Mouse (Mus musculus) testis, postnatal 14 days (tissue): Measurements from ENCODE around the gene Taf8.
A peak's percentile ranks its signal among the peaks of the same experiment; 100 is the strongest.
"Not testable (repeated sequence)": the region's sequence is repeated elsewhere in the genome, so short reads cannot be mapped to it uniquely, and the experiment has no call there.

Experiments
- DNase-seq: peaks from one replicate; pipeline ENCODE4 v3.0.0; 2021; ENCODE audit warnings: low spot score

The Taf8 gene

DNA sequence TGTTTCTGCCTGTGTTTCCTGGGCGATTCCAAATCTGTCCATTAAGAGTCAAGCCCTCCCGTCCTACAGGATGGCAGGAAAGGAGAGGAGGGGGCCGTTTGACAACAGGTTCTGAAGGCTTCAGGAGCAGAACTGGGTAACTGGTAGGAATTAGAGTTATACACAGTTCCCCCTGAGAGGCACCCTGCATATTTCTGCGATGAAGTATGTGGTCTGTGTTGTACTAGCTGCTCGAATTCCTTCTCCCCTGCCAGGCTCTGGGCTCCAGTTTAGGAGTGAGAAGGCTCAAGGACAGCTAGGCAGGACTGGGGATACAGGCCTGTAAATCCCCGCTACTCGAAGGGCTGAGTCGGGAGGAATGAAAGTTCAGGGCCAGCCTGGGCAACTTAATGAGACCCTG is 16.1 kb upstream of the Taf8 start:
- DNase-seq = peak; percentile 47

DNA sequence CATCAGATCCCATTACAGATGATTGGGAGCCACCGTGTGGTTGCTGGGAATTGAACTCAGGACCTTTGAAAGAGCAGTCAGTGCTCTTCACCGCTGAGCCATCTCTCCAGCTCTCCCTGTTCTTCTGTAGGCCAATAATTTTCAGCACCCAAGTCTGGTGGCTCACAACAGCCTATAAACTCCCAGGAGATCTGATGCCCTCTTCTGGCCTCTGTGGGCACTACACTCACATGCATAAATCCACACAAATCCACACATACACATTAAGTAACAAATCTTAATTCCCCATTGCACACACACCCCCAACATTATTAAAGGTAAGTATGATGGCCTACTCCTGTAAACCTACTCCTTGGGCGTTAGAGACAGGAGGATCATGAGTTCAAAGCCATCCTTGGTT is 14.1 kb upstream of the Taf8 start:
- no peak for DNase-seq

DNA sequence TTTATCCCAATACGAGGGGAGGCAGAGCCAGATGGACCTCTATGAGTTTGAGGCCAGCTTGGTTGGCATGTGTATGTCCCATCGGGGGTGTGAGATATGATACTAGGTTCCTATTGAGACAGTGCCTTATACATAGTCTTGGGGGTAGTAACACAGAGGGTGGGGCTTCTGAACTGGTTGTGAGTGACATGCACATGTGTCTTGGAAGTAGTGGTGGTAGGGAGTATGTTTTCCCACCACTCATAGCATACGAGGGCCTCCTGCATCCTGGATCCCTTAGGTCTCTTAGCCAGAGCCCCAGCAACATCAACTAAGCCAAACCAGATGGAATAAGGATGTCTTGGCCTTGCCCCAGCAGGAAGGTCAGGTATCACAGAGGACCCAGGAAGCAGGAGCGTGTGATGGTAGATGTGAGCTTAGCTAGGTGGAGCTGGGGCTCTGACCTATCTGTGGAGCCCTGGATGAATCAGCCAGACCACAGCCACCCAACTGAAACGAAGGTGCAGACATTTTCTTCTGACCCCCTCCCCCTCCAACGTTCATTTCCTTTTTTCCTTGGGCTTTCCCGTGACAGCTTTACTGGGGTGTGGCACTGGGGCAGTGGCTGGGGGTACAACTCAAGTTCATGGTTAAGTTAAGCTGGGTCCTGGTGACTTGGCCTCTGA is 13.2 kb upstream of the Taf8 start:
- no peak for DNase-seq

DNA sequence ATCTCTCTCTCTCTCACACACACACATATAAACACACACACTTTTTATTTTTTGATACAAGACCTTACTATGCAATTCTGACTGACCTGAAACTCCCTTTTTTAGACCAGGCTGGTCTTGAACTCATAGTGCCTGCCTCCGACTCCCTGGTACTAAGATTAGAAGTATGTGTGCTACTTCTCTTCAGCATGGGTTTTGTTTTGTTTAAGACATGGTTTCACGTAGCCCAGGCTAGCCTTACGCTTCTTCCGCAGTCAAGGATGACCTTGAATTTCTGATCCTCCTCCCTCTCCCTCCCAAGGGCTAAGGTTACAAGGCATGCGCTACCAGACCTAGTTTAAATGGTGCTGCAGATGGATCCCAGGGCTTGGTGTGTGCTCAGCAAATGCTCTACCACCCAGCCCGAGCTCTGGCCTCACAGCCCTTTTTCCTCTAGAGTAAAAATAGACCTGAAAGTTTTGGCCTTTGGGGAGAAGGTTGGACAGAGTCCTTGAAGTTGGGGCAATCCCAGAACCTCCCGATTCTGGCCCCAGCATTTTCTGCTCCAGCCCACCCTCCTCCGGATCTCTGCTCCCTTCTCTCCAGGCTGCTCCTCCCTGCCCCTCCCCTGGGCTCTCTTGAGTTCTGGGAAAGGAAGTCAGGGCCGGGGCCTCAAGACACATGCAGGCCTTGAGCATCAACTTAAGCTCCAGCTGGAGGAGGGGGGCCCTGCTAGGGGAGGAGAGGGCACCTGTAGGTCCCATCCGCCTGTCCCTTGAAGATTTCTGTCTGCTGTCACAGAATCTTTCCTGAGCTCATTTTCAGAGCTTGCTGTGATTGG is 11.1 kb upstream of the Taf8 start:
- DNase-seq = peak; percentile 66

DNA sequence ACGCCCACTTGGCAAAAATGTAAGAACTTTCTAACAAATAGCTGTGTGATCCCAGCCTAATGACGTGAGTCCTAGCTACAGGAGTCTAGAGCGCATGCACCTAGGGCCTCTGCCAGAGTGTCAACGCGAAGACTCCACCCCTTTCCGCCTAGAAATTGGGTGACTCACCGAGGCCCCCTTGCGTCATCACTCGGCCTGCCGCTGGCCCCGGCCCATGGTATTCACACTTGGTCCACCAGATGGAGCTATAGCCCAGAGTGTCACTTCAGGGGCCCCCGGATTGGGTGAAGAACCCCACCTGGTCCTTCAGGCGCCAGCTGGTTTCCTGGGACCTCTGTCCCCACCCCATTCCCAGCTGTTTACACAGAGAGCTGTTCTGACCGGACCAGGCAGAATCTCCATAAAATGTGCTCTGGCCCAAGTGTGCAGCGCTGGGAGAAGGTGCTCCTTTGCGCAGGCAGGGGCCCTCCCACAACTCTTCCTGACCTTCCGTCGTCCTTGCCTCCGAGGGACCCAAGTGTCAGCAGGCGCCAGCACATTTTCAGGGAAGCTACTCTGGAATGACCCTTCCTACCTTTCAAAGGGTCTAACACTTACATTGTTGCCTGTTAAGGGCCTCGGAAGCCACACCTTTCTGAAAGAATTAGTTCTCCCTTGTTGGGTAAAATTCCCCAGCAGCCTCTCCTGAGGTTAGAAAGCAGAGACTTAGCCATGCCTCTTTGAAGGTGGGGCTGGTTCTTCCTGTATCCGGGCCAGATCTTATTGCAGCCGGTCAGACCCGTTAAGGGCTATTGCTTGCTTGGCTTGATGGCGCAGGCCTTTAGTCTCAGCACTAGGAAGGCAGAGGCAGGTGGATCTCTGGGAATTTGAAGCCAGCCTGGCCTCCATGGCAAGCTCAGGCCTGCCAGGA is 9.3 kb upstream of the Taf8 start:
- DNase-seq = peak; percentile 90

DNA sequence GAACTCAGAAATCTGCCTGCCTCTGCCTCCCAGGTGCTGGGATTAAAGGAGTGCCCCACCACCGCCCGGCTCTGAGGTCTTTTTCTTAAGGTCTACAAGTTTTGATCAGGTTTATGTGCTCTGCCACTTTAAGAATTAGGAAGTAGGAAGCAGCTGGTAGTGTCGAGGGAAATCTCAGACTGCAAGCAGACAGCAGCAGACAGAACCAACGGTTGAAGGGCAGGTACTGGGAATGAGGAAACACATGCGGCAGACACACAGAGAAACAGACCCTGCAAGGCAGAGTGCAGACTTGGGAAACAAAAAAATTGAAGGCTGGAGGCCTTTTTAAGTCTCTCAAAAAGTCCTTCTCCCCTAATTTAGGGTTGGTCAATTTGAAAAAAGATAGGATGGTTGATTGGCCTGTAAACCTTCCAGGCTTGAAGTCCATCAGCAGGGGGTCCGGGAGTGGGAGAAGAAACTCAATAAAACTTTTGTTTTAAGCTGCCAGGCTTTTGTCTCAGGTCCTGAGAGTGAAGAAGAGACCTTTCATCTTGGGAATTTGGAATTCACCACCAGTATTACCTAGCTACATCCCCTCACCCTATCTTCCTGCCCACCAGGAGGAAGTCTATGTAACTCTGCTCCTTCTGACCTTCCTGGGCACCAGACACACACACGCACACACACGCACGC is 7.1 kb upstream of the Taf8 start:
- DNase-seq = no peak

DNA sequence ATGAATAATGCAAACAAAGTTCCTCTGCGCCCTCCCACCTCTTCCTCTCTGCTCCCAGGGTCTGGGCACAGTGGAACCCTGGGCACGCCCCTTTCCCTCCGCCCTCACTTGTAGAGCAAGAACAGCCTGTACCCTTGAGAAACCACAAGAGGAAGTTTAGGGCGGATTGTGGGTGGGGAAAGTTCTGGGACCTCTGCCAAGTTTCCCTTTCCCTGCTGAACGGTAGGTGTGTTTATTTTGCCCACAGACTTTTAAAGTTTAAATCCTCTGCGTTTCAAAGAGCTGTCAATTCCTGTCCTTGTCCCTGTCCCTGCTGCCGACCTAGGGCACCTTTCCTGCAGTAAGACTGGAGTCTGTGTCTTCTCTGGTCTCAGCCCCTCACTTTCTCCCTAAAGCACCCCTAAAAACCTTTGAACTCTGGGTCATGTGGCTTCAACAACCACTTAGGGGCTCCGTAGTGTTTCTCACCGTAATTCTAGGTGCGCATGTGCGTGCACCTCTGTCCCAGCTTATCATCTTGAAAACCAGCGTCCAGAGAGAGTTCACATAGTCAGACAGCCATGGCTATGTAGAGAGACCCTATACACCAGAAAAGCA is 6.0 kb upstream of the Taf8 start:
- peak; percentile 87 for DNase-seq

DNA sequence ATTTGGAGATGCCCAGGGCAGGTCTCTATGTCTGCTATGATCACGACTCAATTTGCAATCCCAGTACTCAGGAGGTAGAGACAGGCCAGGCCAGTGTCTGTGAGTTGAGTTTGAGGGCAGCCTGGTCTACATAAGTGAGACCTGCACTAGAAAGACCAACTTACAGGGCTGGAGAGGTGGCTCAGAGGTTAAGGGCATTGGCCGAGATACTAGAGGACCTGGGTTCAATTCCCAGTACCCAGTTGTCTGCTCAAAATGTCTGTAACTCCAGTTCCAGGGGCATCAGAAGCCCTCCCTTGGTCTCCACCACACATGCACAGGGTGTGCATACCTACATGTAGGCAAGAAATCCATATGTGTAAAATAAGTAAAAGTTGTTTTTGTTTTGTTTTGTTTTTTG is 5.4 kb upstream of the Taf8 start:
- no peak for DNase-seq

DNA sequence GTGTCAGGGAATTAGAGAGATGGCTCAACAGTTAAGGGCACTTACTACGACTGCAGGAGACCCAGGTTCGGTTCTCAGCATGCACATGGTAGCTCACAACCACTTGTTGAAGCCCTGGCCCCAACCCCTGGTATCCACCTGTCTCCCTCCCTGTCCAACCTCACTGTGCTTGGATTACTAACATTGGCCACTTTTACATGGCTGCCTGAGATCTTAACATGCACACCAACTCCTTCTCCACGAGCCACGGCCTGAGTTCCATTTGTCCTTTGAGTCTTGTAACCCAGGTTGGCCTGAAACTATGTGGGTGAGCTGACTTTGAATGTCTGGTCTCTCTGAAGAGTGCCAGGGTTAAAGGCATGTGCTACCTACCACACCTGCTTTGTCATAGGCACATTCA is 4.6 kb upstream of the Taf8 start:
- no peak for DNase-seq

DNA sequence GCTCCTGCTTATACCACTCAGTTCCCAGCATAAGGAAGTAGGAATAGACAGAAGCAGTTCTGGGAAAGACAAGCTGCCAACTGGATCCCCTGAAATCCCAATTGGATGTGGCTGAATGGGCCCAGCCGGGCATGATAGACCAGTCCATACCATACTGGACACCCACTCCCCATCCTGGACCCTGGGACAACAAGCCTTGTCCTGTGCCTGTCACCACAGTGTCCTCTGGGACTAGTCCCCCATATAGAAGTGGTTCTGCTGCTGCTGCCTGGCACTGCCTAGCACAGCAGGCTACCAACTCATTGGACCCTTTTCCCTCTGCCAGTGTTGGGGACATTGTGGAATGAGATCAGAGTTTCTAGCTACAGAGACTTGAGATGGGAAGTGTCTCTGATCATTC is 4.0 kb upstream of the Taf8 start:
- no peak for DNase-seq

DNA sequence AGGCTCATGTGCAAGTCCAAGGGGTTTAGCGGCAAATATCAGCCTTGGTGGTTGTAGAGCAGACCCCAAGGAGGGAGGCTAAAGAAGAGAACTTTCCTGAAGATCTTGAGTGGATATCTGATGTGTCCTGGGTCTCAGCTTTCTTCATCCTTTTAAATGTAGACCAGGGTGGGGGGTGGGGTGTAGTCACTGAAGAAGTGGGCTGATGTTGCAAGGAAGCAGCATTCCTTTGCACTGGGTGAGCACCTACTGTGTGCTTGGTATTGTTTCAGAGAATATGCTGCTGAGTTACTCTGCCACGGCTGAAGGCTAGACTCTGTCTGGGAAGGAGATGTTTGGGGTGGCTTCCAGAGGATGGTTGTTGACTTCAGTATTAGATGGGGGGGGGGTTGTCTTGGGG is 3.5 kb upstream of the Taf8 start:
- DNase-seq = no peak

DNA sequence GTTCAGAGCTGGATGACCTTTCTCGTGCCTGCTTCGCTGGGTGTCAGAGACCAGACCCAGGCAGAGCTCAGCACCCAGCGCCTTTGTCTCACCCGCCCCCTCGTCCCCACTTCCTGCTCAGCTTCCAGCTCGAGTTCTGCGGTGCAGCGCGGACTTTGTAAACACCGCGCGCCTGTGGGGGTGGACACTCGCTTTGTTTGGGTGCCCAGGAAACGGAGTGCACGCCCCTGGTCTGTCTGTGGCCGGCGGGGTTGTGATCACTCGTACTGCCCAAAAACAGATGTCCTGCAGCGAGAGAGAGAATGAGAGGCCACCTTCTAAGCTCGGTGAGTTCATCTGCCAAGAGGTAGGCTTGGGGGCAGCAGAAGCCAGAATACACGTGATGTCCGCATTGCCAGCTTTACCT is 2.9 kb upstream of the Taf8 start, which contains the start of gene Ccnd3:
Gene Ccnd3, plus strand, starts transcription at position 111 of the 406 bp plus-strand sequence.
- peak; percentile 73 for DNase-seq

DNA sequence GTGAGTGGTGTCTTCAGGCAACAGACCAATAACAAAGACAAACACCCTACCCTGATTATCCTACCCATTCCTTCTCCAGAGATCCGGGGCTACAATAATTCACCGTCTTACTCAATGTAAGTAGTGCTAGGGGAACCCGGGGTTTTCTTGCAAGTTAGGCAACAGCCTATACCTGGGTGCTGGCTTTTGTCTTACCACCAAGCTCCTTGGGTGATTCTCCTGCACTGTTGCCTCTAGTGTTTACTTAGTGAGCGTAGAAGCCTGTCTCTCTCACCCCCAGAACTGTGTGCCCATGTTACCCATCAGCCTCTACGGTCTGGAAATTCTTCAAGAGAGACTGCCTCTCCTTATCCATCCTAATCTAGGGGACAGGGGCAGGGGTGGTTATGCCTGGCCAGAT is 2.1 kb upstream of the Taf8 start:
- no peak for DNase-seq

DNA sequence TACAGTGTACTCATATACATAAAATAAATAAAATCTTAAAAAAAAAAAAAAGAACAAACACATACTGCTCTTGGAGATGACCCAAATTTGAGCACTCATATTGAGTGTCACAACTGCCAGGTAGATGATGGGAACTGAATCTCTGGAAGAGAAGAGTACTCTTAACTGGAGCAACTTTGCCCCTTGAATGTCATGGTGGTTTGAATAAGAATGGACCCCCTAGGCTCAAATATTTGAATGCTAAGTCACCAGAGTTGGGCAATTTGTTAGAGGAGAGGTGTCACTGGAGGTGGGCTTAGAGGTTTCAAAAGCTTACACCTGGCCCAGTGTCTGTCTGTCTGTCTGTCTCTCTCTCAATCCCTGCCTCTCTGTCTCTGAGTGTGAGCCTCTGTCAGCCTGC is 1.6 kb upstream of the Taf8 start:
- no peak for DNase-seq

DNA sequence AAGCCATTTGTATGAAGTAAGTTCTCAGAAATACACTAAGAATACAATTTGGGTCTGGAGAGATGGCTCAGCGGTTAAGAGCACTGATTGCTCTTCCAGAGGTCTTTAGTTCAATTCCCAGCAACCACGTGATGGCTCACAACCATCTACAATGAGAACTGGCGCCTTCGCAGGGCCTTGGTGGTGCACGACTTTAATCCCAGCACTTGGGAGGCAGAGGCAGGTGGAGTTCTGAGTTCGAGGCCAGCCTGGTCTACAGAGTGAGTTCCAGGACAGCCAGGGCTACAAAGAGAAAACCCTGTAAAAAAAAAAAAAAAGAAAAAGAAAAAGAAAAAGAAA is 584 bp upstream of the Taf8 start:
- not testable (repeated sequence) for DNase-seq

DNA sequence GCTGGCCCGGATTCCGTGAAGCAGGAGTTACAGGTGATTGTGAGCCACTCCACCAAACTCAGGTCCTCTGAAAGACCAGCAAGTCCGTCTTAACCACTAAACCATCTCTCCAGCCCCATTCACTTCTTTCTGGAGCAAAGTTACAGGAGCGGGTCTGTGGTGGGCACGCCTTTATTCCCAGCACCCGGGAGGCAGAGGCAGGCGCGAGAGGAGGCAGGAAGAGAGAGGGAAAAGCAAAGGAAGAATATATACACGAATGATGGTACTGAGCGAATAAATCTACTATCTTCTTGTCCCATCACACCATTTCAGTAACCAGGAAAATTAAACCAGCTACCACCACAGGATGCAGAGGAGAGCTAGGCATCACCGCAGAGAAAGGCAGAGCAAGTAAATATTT is 561 bp downstream of the Taf8 start:
- DNase-seq = no peak

DNA sequence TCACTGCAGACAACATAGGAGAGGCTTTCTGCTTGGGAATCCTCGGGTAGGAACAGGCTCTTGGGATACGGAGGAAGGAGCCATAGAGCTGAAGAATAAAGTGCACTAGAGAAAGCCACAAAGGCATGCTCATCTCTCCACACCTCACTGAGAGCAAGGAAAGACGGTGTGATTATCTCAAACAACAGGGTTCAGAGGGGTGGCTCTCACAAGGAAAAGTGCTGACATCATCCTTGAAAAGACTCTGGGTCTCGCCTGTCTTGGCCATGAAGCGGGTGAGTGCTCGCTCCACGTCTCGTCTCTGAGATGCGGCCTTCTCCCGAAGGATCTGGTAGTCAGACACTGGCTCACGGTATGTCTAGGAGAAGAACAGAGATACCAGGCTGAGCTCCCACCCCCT is 8.0 kb downstream of the Taf8 start:
- DNase-seq = no peak

DNA sequence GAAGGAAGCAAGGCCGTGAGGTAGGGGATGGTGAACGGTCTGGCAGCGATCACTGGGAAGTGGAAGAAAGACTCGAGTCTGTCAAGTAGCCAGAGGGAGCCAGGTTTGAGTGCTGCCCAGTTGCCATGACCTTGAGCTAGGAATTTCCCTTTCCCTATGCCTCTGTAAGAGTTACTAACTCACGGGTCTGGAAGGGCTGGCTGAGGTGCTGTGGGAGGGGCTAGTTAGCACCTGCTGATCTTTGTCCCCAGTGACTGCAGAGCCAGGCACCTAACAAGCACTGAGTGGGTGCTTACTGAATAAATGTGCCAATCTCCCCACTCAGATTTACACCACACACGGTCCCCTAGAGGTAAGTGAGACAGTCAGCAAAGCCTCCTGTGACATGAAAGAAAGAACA is 8.4 kb downstream of the Taf8 start:
- no peak for DNase-seq

DNA sequence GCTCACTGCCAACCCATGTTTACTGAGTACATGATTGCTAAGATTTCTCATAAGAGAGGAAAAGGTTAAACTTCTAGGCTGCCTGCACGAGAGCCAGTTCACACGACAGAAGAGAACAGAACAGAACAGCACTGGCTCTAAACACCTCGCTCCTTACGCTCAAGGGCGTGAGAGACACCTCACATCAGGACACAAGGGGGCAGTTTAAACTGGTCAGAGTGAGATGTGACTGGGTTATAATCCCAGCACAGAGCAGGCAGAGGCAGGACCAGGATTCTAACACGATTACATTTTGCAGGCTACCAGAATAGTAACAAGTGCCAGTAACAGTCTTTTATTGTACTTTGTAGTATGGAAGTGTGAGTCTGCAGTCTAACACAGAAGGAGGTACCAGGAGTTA is 9.4 kb downstream of the Taf8 start:
- DNase-seq = no peak

DNA sequence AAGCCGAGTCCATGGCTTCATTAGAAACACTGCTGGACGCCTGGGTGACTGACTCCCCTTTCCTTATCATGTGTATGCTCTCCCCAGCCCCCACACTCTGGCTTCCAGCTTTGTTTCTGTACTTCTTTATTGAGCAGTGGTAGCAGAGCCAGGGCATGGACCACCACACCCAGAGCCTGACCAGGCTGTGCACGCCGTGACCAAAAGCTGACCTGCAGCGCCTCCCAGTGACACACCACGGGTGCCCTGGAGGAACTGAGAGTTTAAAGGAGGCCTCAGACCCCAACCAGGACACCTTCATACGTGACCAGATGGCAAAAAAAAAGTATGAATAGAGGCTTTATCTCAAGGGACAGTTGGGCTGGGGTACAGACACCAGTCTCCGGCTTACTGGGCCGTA is 11.3 kb downstream of the Taf8 start:
- no peak for DNase-seq

DNA sequence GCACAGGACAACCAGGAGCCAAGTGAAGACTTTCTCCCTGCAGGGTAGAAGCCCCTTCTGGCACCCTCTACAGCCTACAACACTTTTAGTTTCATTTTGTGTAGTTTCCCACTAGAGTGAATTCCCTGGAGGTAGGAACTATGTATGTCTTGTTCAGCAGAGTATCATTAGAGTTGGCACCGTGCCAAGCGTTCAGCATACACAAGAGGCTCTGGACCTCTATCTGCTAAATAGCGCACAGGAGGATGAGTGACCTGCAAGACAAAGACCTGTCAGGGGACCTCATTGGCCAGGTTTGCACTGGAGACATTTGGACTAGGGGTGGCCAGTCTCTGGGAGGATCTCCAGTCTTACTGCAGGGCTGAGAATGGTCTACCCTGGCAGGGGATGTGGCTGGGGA is 16.3 kb downstream of the Taf8 start:
- DNase-seq = no peak

DNA sequence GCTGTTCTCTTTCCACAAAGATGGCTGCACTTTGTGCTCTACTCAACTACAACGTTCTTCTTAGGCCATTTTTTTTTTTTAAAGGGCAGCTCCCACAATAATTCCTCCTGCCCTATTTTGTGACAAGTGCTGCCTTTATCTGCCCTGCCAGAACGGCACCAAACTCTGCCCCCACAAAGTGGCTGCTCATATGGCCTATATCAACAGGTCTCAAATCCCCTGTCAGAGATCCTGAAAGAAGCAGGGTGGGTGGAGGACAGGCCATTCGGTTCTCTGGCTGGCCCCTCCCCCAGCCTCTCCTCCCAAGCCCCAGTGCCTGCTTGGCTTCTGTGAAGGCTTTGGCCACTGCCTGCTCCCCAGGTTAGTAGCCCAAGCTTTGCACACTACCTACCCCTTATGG is 17.1 kb downstream of the Taf8 start:
- no peak for DNase-seq
